Mouse (Mus musculus) testis, adult 2 months (tissue): ENCODE measurements around the gene Otogl. TPM values are rescaled to one million over a fixed set of nuclear protein-coding genes. Genes with fewer than 3 reads are reported as not detected.
"Not testable (repeated sequence)": the region's sequence is repeated elsewhere in the genome, so short reads cannot be mapped to it uniquely, and the experiment has no call there.

ENCODE experiments used
- H3K27ac ChIP-seq: fragments of 200-500 bp; 2 replicates; pipeline ENCODE4 v1.5.1; 2012; ENCODE audit warnings: low read depth, low read length; ENCODE audit not compliant: control insufficient read depth, insufficient read depth
- H3K27me3 ChIP-seq: fragments of 200-500 bp; 2 replicates; pipeline ENCODE4 v1.6.1; 2012; ENCODE audit warnings: mild to moderate bottlenecking, low read length, moderate library complexity; ENCODE audit not compliant: control insufficient read depth, insufficient read depth
- H3K36me3 ChIP-seq: fragments of 200-500 bp; 2 replicates; pipeline ENCODE4 v1.6.1; 2012; ENCODE audit warnings: mild to moderate bottlenecking, low read length; ENCODE audit not compliant: control insufficient read depth, insufficient read depth
- H3K4me1 ChIP-seq: fragments of 200-500 bp; 2 replicates; pipeline ENCODE4 v1.6.1; 2012; ENCODE audit warnings: low read length; ENCODE audit not compliant: control insufficient read depth, insufficient read depth
- H3K4me3 ChIP-seq: fragments of 200-500 bp; 2 replicates; pipeline ENCODE4 v1.5.1; 2012; ENCODE audit warnings: low read depth, mild to moderate bottlenecking, low read length, moderate library complexity, mixed read lengths; ENCODE audit not compliant: control insufficient read depth
- CTCF ChIP-seq: fragments of 200-500 bp; IDR thresholded peaks from 2 replicates; pipeline ENCODE4 v1.5.1; 2012; ENCODE audit warnings: low read depth, mild to moderate bottlenecking, inconsistent platforms, low read length, moderate library complexity; ENCODE audit not compliant: control insufficient read depth, insufficient read depth, insufficient replicate concordance
- POLR2A ChIP-seq: fragments of 200-500 bp; IDR thresholded peaks from 2 replicates; pipeline ENCODE4 v1.6.1; 2012; ENCODE audit warnings: low read depth, mild to moderate bottlenecking, inconsistent platforms, low read length, moderate library complexity; ENCODE audit not compliant: control insufficient read depth
- polyA plus RNA-seq: library from polyadenylated mRNA; depleted of rRNA; stranded (reverse); fragments of >200 nt; gene quantifications from 2 replicates; pipeline ENCODE4 v1.2.3, GENCODE M21; 2012

The Otogl gene
- polyA plus RNA-seq, 1 experiment = 0.01 TPM

GRCm38 (mm10) chr10:107810649-107811398, 101.1 kb downstream of the Otogl start:
- no peaks in the 10 kb centered on the region for H3K36me3 ChIP-seq
- no peak for TF ChIP-seq CTCF
- no peak for TF ChIP-seq POLR2A
- H3K27ac ChIP-seq = no peak overlapping the region
- H3K4me3 ChIP-seq = no peak overlapping the region
- H3K4me1 ChIP-seq = no peaks in the 10 kb centered on the region
- no peaks in the 10 kb centered on the region for H3K27me3 ChIP-seq

GRCm38 (mm10) chr10:107805203-107805602, 106.7 kb downstream of the Otogl start:
- TF ChIP-seq POLR2A (no peak), CTCF (no peak)
- H3K27ac ChIP-seq = no peak overlapping the region
- H3K36me3 ChIP-seq = no peaks in the 10 kb centered on the region
- H3K4me1 ChIP-seq = peaks cover 2% of the 10 kb centered on the region; the same call in 1 of the 2 replicates
- H3K27me3 ChIP-seq = no peaks in the 10 kb centered on the region
- H3K4me3 ChIP-seq = no peak overlapping the region

- H3K27me3 ChIP-seq, H3K27ac ChIP-seq, H3K36me3 ChIP-seq, H3K4me1 ChIP-seq, H3K4me3 ChIP-seq: not testable (repeated sequence)
Measured at GRCm38 (mm10) chr10:107804285-107804684, 107.6 kb downstream of the Otogl start.

GRCm38 (mm10) chr10:107799671-107800353, 112.1 kb downstream of the Otogl start:
- Histone ChIP-seq H3K4me1 (peaks cover 2% of the 10 kb centered on the region; the same call in 1 of the 2 replicates), H3K4me3 (no peak overlapping the region)
- TF ChIP-seq POLR2A = no peak
- TF ChIP-seq CTCF = peak; percentile 34; the same call in 1 of the 2 replicates

GRCm38 (mm10) chr10:107794812-107795756, 116.8 kb downstream of the Otogl start:
- H3K27ac ChIP-seq = no peak overlapping the region
- no peak overlapping the region for H3K4me3 ChIP-seq
- H3K36me3 ChIP-seq = no peaks in the 10 kb centered on the region
- H3K27me3 ChIP-seq = no peaks in the 10 kb centered on the region
- TF ChIP-seq POLR2A (no peak), CTCF (no peak)
- no peaks in the 10 kb centered on the region for H3K4me1 ChIP-seq

More at GRCm38 (mm10) chr10:107799671-107800353, 112.1 kb downstream of the Otogl start:
- Histone ChIP-seq H3K27ac (no peak overlapping the region), H3K36me3 (no peaks in the 10 kb centered on the region), H3K27me3 (no peaks in the 10 kb centered on the region)

GRCm38 (mm10) chr10:107792491-107792890, 119.4 kb downstream of the Otogl start:
- no peak overlapping the region for H3K4me3 ChIP-seq
- H3K27ac ChIP-seq = no peak overlapping the region
- TF ChIP-seq POLR2A = no peak
- no peak for TF ChIP-seq CTCF
- no peaks in the 10 kb centered on the region for H3K27me3 ChIP-seq
- no peaks in the 10 kb centered on the region for H3K36me3 ChIP-seq
- no peaks in the 10 kb centered on the region for H3K4me1 ChIP-seq

GRCm38 (mm10) chr10:107779548-107779947, 132.4 kb downstream of the Otogl start:
- Histone ChIP-seq H3K4me3 (no peak overlapping the region), H3K4me1 (no peaks in the 10 kb centered on the region), H3K36me3 (no peaks in the 10 kb centered on the region), H3K27me3 (no peaks in the 10 kb centered on the region), H3K27ac (no peak overlapping the region)
- TF ChIP-seq POLR2A = no peak
- TF ChIP-seq CTCF = no peak
